Mouse (Mus musculus) right cerebral cortex, postnatal 4 days (tissue): ENCODE measurements around the gene Kdf1.
"Not testable (repeated sequence)": the region's sequence is repeated elsewhere in the genome, so short reads cannot be mapped to it uniquely, and the experiment has no call there.

Experiments used
- DNase-seq: peaks from one replicate; pipeline ENCODE4 v3.0.0-alpha.2; 2022

Kdf1 gene

DNA sequence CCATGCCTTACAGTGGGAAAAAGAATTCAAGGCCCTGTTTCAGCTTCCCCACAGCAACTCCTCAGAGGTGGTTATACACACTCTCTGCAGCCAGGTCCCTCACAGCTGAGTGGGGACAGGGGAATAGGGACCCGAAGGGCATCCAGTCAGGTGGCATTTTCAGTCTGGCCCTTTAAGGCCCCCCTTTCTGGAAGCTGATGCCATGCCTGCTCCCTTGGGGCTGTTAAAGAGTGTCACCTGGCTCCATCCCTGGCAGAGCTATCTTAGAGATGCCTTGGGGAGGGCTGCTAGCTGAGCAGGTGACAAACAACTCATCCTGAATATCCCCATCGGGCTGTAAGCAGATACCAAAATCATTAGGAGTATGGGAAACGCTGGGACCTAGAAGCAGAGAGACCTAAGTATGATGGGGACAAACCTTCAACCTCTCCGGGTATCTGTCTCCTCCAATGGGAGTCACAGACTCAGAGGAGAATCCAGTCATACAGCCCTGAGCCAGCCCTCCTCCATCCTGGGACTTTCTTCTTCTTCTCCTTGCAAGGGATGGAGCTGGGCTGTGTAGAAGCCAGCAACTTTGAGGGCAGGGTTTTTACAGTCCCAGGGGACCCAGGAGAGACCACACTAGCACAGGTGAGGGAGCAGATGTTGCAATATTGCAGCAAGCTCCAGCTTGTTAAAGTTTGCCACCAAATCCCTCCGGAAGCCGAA is 21.9 kb upstream of the Kdf1 start:
- no peak for DNase-seq

DNA sequence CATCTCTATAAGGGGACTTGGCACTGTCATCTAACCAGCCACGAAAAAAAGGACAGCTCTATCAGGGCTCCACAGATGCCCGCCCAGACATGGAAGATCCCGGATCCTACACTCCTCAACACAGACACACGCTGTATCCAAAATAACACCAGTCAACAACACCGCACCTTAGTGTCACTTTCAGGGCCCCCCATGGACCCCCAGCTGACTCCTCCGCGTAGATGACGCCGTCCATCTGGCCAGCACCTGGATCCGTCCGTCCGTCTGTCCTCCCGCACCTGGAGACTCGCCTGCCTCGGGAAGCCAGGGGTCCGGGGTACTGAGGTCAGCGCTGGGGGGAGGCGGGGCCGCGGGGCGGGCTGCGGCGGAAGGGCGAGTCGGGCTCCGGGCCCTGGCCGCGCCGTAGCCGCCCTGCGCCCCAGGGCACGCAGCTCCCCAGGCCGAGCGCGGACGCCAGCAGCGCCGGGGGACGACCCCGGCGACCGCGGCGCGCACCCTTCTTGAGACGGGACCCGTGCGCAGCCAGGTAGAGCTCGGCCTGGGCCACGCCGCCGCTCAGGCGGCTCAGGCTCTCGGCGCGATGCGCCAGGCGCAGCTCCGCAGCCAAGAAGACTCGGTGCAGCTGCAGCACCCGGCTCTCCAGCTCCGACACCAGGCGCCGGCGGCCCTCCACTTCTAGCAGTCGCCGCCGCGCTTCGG is 21.2 kb upstream of the Kdf1 start:
- DNase-seq = no peak

DNA sequence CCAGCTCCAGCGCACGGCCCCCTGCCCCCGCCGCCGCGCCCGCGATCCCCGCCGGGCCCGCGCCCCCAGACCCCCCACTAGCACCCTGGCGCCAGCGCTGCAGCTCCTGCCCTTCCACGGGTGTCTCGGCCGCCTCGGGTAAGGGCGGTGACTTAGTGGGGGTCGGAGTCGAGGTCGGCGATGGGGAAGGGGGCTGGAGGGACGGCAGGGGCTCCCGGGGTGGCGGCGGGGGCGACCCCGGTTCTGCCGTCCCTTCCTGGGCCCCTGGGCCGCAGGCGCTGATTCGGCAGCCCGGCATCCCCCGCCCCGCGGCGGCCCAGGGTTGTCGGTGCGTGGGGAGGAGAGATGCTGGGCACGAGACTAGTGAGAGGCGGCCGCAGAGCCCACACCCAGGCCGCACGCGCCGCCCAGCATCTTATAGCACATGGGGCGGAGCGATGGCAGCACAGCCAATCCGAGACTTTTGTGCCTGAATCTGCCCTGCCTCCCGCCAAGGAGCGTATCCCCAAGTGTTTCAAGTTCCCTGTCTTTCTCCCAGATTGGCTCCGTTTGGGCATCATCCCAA is 20.5 kb upstream of the Kdf1 start, which contains the start of gene Trnp1:
Gene Trnp1, minus strand, starts transcription at position 391 of the 565 bp plus-strand sequence.
- peak; percentile 84 for DNase-seq

DNA sequence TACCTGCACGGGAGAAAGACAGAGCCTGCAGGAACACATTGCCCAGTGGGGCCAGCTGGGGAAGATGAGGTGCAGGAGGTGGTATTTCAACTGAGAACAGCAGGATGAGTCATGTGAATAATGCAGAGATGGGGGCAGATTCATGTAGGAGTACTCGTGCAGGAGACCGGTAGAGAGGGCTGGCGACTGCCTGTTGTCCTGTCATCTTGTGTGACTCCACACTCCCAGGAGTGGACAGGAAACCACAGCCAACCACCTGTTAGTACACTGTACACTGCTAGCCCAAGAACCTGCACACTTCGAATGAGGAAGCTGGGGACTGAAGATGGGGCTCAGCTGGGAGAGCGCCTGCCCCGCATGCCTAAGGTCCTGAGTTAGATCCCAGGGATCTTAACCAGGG is 17.2 kb upstream of the Kdf1 start:
- DNase-seq = no peak

DNA sequence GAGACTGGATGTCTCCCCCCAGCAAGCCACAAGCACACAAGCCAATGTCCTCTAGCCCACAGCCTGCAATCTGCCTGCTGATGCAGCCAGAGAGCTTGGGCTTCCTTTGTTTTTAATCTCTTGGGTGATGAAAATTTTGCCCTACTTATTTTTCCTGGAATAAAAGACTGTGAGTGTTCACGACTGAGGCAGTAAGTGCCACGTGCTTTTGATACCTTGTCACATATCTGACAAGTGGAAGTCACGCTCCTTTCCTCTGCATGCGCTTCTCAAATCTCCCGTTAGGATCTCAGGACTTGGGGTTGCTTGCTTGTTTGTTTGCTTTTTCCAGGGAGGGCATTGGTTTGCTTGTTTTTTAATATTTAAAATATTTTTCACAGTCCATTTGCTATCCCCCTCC is 14.5 kb upstream of the Kdf1 start:
- DNase-seq = no peak

DNA sequence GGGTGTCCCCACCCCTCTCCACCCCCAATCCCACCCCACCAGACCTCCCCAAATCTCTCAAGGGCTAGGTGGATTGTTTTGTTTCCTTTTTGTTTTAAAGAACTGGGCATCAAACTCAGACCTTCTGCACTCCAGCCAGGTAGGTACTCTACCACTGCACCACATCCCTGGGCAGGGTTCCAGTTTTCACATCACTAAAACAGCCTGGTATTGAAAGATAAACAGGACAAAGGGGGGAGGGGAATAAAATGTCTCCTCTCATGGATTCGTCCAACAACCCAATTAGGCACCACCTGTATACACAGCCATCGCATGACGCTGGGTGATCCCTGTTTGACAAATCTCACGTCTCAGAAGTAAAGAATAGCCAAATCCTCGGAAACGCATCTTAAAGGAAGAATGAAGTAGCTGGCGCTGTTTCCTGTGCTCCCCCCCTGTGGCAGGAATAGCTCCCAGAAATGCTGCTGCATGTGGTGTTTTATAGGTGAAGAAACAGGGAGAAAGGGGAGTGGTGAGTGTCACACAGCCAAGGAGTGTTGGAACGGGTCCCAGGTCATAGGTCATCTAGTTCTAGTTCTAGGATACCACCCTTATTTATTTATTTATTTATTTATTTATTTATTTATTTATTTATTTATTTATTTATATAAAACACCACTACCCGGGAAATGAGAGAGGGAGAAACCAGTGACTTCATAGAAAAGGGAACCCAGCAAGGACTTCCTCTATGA is 13.8 kb upstream of the Kdf1 start:
- DNase-seq = no peak

DNA sequence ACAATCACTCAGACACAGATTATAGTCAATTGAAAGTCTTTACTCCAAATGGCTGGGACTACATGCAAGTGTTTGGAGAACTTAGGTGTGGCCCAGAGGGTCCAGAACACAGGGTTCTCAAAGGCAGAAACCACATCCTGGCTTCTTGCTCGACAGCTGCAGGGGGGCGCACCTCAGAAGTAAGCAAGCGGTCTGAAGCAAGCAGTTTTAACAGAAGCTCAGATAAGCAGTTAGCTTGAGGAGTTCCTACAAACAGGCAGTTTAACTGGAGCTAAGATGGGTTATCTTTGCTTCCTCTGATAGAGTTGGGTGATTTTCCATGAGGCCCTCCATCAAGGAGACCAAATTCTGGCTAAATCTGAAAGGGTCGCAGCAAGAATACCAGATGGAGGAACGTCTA is 12.2 kb upstream of the Kdf1 start:
- no peak for DNase-seq

DNA sequence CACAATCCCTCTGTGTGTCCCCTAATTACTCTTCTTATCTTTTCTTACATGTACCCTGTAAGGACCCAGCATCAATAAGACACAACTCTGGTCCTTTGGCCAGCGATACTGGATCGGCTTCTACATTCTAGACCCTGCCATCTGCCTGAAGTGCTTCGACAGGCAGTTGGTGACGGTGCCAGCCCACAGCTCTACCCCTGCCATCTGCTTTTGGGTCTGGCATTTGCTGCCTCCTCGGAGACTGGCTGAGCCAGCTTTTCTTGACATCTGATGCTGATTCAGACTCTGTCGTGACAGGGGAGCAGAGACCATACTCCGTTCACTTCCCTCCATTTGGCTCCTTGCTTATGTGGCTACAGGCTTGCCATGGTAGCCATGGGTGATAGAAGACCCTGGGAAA is 9.8 kb upstream of the Kdf1 start:
- DNase-seq = peak; percentile 55

DNA sequence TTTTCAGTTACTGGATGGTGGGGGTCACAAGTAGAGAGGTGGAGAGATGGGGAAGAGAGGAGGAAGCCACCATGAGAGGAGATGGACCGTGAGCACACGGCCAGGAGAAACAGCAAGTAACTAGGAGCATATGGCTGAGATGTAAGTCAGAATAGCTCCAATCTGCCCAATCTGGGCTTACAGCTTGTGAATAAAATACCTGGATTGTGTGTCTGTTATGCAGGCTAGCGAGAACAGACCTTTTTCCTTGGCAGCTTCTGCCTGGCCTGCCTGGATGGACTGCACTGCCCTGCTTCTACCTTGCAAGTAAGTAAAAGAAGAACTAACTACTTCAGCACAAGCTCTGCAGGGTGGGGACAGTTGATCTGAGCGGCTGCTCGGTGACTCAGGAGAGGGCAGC is 7.7 kb upstream of the Kdf1 start:
- no peak for DNase-seq

DNA sequence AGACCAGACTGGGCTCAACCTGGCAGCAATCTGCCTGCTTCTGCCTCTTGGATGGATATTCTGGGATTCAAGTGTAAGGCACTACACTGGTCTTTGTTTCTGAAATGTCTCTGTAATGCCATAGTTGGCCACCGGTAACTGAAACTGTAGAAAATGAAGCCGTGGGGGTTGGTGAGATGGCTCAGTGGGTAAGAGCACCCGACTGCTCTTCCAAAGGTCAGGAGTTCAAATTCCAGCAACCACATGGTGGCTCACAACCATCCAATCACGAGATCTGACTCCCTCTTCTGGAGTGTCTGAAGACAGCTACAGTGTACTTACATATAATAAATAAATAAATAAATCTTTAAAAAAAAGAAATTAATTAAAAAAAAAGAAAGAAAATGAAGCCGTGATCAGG is 6.3 kb upstream of the Kdf1 start:
- not testable (repeated sequence) for DNase-seq

DNA sequence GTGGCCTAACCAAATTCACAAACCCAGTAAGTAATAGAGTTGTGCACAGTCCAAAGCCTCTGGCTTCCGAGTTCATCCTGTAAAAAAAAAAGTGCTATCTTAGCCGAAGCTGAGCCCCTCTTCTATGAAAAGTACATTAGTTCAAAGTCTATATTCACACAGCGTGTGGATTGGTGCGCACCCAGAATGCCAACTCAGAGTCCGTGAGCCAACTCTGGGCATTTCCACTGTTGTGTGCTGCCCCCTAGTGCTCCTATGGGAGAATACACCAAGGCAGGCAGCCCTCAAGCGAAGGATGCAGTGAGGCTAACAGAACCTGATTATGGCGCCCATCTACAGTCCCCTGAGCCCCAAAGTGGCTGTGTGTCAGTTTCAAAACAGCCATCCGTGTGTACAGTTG is 5.8 kb upstream of the Kdf1 start:
- DNase-seq = peak; percentile 73

DNA sequence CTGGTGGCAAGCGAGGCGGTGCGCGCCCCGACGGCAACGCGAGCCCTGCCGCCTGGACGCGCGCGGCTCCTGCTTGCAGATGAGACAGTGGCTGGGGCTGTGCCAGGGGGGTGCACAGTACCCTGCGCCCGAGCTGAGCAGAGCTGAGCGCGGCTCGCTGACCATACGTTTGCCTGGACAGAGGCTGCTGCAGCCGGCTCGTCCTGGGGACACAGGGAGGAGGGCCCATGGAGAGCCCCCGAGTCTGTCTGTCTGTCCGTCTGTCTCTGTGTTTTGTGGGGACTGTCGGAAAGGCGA is 554 bp downstream of the Kdf1 start:
- DNase-seq = no peak

DNA sequence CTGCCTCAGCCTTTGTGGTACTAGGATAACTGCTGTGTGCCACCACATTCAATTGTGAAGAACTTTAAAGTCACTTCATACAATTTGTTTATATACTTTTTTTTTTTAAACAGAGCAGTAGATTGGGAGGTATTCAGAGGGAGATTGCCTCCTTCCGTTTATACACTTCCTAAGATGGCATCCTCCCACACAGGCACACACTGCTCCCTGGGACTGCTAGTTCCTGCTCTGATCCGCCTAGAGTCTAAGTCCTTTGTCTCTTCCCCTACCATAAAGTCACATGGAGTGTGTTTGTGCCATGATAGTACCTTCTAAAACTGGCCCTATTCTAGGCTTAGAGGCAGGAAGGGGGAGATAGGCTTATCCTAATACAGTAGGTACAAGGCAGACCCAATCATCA is 2.7 kb downstream of the Kdf1 start:
- no peak for DNase-seq

DNA sequence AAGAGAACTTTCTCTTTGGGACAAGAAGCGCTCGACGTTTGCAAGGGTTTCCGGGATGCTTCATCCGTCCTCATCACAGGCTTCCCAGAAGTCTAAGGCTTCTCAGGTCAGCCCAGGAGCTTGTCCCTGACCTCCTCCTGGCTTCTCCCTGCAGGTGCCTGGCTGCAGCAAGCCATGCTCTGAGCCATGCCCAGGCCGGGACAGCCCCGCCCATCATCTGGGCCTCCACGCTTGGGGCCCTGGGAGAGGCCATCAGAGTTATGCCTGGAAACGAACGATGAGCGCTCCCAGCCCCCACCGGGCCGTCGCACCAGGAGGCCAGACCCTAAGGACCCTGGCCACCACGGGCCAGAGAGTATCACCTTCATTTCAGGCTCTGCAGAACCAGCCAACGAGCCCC is 9.0 kb downstream of the Kdf1 start:
- DNase-seq = no peak

DNA sequence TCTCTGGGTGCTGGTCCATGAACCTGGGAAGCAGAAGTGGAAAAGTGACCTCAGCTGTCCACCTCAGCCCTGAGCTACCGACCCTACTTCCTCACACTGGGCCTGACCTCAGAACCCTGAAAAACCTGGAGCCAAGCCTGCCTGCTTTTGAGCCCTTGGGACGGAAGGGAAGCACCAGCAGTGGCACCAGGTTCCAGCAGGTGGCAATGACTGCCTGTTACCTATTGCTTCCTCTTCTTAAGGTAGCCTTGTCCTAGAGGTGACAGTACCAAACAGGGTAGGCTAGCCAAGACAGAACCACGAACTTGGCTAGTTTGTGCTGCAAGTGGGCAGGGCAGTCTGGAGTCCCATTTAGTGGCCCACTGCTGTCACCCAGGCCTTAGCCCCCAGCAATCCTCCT is 14.0 kb downstream of the Kdf1 start:
- no peak for DNase-seq

DNA sequence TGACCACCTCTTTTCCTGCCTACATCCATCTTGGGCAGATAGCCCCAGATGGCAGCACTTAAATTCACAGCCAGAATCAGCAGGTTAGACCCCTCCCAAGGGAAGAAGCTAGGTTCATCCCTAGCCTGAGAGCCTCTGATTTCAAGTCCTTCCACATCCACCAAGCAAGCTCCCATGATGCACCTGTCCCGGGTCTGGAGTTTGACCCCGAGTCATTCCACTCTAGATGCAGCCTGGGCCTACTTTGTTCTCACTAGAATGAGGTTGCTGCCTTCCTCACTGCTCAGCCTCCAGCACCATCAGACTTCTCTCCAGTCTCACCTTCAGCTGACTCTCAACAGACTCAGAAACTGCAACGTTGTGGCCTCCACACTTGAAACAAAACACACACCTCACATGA is 17.3 kb downstream of the Kdf1 start:
- DNase-seq = no peak

DNA sequence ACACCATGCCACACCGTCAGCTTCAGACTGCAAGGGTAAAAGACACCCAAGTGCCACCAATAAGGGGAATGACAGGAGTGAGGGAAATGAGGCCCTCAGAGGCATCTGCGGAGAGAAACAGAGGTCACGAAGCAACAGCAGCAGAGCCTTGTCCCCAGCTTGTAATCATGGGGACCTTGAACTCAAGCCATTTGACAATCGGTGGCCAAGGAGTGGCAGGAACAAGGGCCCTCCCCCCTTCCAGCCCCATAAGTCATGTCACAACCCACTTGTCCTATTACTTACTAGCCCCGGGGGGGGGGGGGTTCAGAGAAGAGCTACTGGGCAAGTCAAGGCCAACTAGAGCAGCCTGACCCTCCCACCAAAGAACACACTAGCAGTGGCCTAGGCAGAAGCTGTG is 17.9 kb downstream of the Kdf1 start:
- DNase-seq = no peak

DNA sequence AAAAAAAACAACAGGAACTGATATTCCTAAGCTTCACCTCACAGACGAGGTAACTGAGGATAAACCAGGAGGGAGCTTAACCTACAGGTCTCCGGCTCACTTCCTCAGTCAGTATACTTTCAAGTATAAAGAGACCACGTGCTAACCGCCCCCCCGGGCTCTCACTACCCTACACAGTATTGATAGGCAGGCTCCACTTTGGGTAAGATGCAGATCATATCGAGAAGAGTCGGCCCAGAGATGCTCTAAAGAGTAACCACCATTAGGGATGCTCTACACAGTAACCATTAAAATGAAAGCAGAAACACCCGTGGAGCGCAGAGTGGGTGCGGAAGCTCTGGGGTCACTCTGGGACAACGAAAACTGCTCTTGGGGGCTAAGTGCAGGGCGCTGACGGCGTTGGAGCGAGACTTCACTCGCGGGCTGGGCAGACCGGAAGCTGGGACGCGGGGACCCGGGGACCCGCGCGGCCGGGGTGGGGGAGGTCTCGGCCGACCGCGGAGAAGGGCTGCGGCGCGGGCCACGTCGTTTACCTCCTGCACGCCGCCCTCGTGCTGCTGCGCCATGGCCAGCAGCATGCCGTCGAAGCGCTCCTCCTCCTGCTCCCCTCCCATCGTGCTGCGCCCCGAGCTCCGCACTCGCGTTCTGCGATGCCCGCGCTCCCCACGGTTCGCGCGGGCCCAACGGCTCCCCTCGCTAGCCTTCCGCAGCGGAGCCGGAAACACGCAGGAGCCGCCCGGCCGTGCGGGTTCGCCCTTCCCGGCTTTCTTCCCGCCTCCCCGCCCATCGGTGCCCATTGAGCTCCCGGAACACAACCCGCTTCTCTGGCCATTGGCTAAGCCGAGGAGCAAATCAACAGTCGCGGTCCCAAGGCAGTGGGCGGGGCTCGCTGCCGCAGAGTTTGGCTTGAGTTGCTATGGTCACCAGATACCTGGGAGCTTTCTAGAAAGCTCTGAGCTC is 26.8 kb downstream of the Kdf1 start, which contains the start of gene Nudc:
Gene Nudc, minus strand, starts transcription at position 725 of the 960 bp plus-strand sequence.
- DNase-seq = peak; percentile 89

DNA sequence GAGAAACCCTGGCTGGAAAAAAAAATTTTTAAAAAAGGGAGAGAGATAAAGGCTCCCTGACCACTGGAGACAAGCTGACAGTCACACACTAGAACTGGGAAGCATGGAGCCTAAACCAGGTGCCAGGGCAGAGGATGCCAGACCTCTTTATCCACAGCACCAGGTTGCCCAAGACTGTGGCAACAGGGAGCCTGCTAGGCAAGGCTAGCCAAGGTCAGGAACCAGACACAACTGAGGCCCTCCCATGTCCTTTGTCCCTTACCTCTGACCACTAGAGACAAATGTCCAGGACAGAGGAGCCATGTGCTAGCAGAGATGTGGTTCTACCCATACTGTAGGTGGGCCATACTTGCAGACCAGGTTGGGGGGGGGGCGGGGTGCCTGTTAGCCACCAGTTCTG is 33.3 kb downstream of the Kdf1 start:
- no peak for DNase-seq

DNA sequence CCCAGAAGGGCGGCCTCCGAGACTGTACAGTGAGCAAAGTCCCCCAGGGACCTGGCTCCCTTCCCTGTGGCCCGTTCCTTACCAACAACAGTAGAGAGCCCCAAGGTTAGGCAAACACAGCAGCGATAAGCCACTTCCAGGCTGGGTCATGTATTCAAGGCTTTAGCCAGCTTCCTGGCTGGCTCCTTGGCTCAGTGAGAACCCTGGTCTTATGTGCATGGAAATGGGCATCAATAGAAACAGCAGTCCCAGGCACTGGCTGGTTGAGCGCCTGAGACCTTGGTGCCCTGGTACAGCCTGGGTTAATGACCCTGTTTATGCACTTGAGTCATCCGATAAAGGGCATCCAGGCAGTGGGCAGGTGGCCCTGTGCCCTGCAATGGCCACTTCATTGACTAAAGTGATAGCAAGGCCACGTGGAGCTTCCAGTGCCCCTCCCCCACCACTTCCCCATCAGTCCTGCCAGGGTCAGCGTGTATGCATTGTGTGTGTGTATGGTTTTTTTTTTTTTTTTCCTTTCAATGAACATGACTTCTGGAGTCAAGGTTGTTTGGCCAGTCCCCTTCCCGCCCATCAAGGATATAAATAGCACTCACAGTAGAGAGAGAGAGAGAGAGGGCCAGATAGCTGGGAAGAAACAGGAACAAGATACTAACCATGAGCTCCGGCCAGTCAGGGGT is 34.1 kb downstream of the Kdf1 start, which contains the start of gene Nr0b2:
Gene Nr0b2, plus strand, starts transcription at position 609 of the 680 bp plus-strand sequence.
- no peak for DNase-seq

DNA sequence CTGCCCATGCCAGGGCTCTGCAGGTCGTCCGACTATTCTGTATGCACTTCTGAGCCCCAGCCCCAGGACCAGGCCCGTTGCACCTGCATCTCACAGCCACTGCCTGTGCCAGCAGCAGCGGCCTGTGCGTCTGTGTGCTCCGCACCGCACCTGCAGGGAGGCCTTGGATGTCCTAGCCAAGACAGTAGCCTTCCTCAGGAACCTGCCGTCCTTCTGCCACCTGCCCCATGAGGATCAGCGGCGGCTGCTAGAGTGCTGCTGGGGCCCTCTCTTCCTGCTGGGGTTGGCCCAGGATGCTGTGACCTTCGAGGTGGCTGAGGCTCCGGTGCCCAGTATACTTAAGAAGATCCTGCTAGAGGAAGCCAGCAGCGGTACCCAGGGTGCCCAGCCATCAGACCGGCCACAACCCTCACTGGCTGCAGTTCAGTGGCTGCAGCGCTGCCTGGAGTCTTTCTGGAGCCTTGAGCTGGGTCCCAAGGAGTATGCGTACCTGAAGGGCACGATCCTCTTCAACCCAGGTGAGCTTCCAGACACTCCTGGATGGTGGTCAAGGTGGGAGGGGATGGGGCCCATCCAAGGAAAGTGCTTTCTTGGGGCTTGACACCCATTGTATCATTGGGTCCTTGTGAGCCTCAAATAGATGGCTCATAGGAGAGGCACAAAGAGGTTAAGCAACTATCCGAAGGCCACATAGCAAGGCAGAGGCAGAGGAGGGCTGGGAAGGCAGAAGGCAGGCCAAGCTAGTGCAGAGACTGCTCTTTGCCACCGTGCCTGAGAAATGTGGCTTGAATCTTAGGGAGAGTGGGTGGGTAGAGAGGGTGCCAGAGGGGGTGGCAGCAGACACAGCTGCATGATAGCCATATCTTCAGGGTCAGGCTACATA is 34.9 kb downstream of the Kdf1 start:
- DNase-seq = no peak
